Mouse (Mus musculus) T-cell, adult 2 months (primary cell): ENCODE data around the gene Mkrn2.

Experiments
- DNase-seq: peaks from one replicate; pipeline ENCODE4 v3.0.0; 2022; ENCODE audit warnings: low spot score

Mkrn2 gene

GRCm38 (mm10) chr6:115601715-115602523 is at the start of gene Mkrn2:
Mkrn2 (plus strand) TSS chr6:115601902.
- DNase-seq = peak; percentile 80

DNA sequence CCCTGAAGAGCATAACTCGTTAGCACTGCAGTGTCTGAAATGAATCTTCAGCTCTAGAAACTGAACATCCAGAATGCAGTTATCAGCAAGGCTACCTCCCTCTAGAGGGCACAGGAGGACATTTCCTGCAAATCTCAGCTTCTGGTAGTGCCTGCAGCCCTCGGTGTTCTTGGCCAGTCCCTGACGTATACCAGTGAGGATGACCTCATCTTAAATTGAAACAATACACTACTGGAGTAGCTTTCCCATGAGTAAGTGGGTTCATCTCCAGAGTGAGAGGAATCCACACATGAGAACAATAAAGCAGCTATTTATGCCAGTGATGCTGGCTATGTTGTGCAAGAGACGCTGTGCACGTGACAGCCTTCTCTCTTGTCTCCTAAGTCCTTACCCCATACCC is 46.2 kb upstream of the Mkrn2 start:
- no peak for DNase-seq

GRCm38 (mm10) chr6:115558176-115558575 is 43.5 kb upstream of the Mkrn2 start:
- DNase-seq = no peak

GRCm38 (mm10) chr6:115559651-115560632 is 41.8 kb upstream of the Mkrn2 start:
- peak; percentile 25 for DNase-seq

- DNase-seq = no peak
Measured at GRCm38 (mm10) chr6:115565479-115566045, 36.1 kb upstream of the Mkrn2 start.

GRCm38 (mm10) chr6:115574171-115574570 is 27.5 kb upstream of the Mkrn2 start:
- no peak for DNase-seq

DNA sequence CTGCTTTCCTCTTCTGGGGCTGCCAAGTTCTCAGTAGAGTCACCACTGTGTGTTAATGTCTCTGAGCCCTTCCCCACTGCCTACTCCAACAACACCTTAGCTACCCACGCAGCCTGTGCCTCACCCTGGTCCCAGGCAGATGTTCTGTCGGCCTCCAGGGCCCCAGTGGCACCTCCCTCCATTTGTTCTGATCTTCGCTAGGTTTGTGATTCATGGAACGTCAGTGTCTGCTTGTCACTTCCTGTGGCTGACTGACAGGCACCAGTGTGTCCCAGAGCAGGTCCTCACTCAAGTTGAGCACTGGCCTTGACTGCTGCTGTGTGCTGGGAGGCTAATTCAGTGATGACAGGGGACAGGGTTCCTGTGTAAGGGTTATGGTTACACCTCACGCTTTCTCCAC is 24.3 kb upstream of the Mkrn2 start:
- no peak for DNase-seq

- DNase-seq = no peak
Measured at GRCm38 (mm10) chr6:115577941-115578340, 23.8 kb upstream of the Mkrn2 start.

GRCm38 (mm10) chr6:115580810-115581209 is 20.9 kb upstream of the Mkrn2 start:
- DNase-seq = no peak

GRCm38 (mm10) chr6:115582328-115583115 is 19.2 kb upstream of the Mkrn2 start:
- no peak for DNase-seq

GRCm38 (mm10) chr6:115583430-115584125 is 18.1 kb upstream of the Mkrn2 start:
- no peak for DNase-seq

DNA sequence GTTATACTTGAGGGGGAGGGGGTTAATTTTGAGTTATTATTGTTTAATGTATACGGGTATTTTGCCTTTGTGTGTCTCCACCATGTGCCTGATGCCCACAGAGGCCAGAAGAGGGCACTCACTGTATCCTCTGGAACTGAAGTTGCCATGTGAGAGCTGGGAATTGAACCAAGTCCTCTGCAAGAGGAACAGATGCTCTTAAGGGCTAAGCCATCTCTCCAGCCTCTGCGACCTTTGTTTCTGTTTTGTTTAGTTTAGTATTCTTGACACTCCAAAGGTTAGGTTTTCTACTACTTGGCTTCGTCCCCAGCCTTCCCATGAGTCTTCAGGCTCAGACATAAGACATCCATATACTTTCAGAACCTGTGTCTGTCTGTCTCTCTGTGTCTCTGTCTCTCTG is 17.5 kb upstream of the Mkrn2 start:
- DNase-seq = no peak

DNA sequence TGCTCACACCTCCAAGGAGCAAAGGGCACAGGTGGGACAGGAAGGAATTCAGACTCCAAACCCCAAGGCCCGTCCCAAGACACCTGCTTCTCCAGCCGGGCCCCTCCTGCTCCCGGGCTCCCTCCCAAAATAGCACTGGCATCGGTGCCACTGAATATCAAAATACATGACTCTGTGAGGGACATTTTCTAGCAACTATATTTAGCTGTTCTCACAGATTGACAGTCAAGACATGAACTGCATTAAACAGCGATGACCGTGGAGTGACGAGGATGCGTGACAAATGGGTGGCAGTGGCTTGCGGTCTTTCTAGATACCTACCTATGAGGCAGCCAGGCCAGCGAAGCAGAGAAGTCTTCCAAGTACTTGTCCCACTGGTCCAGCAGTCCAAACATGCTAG is 15.4 kb upstream of the Mkrn2 start:
- DNase-seq = no peak

DNA sequence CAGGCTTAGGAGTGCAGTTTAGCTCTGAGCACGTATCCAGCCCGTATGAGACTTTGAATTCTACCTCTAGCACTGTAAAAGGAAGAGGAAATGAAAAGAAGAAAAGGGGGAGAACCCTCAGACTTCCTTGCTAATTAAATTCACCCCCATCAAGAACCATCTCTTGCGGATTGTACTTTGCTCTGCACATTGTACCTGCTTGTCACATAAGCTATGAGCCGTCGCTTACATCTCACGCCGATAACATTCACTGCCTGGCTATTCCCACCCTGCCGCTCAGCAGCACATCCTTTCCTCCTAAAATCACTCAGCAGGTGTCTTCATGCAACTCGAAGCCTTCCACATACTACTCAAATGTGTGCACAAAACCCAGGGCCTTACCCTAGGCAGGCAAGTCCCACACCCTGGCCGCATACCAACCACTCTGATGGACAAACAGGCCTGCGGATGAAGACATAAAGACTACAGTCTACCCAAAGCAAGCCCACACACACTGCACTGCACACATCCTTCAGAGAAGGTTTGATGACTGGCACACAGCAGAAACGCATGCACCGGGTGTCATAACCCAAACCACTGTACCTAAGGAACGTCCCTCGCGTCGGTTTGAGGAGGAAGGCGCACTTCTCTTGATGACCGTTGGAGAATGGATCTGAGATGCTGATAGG is 9.9 kb upstream of the Mkrn2 start:
- no peak for DNase-seq

GRCm38 (mm10) chr6:115592458-115592857 is 9.2 kb upstream of the Mkrn2 start, which contains the start of gene Mkrn2os:
Mkrn2os (minus strand) TSS chr6:115592576.
- no peak for DNase-seq

DNA sequence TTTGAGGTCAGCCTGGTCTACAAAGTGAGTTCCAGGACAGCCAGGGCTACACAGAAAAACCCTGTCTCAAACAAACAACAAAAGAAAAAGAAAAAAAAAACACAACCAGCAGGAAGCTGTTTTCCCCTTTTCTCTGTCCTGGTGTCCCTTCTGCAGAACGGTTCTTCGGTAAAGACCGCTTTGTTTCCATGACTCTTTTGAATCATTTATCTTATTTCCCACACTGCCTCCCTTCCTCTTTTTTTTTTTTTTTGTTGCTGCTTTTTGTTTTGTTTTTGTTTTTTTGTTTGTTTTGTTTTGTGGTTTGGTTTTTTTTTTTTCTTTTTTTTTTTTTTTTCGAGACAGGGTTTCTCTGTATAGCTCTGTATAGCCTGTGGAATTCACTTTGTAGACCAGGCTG is 8.4 kb upstream of the Mkrn2 start:
- DNase-seq = no peak

GRCm38 (mm10) chr6:115594463-115594862 is 7.2 kb upstream of the Mkrn2 start:
- peak; percentile 68 for DNase-seq

DNA sequence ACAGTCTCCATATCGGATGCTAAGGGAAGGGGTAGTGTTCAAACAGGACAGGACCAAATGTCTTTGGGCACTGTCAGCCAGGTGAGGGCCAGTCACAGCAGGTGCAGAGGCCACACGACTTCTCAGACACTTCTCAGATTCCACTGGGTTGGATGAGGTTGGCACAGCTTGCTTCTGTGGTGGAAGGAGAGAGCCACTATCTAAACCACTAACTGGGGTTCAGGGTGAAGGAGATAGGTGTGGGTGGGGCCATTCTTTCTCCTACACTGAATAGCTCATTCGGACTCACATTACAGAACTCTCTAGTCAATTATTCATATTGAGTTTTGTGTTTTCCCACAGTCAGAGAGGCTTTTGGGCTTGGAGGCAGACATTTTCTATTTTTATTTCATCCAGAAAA is 6.0 kb upstream of the Mkrn2 start:
- DNase-seq = no peak

GRCm38 (mm10) chr6:115601322-115601714 is 384 bp upstream of the Mkrn2 start:
- no peak for DNase-seq

GRCm38 (mm10) chr6:115606461-115606860 is 4.8 kb downstream of the Mkrn2 start:
- no peak for DNase-seq

DNA sequence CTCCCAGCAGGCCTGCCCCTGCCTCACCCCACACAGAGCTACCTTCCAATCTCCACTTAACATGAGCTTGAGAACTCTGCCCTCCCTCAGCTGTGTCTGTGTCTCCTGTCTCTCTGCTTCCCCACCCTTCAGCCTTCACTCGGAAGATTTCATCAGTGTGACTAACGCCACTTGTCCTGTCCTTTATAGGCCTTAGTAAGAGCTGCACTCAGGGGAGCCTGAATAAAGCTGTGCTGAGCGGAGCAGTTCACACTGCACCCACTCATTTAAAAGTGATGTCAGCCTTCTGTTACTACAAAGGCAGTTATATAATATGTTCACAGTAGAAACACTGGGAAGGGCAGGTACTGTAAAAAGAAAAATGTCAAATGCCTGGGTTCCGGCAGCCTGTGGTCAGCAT is 5.7 kb downstream of the Mkrn2 start:
- DNase-seq = no peak
